Mouse (Mus musculus): ENCODE measurements around the gene Camta1.

GRCm38 (mm10) chr4:151483299-151483976 is 378.2 kb downstream of the Camta1 start:
- peak; percentile 81 for TF ChIP-seq CTCF (conservative IDR thresholded peaks at IDR 0.05; ENCODE audit: low read length)
- TF ChIP-seq NANOG (IDR thresholded peaks at IDR 0.05; ENCODE audit: borderline replicate concordance, low read length) = no peak
- no peak for TF ChIP-seq POU5F1 (IDR thresholded peaks at IDR 0.05; ENCODE audit: borderline replicate concordance, low read length)
